Mouse (Mus musculus): ENCODE measurements around the gene Smc6. TPM values are rescaled to one million over a fixed set of nuclear protein-coding genes. Genes with fewer than 3 reads are reported as not detected.

The Smc6 gene
- polyA plus RNA-seq, 1 experiment from 2014 or later, result 97.1 TPM

GRCm38 (mm10) chr12:11273185-11273584 is 7.5 kb downstream of the Smc6 start:
- Histone ChIP-seq H3K27me3 (ENCODE audit: control insufficient read depth, insufficient read depth, low read depth, low read length) (no peaks in the 10 kb centered on the region), H3K9me3 (replicated peaks; ENCODE audit: control insufficient read depth, low read length, poor library complexity, severe bottlenecking) (no peaks in the 10 kb centered on the region)
- no peak for ATAC-seq

GRCm38 (mm10) chr12:11276632-11277031 is 10.9 kb downstream of the Smc6 start:
- H3K9ac ChIP-seq (ENCODE audit: low read depth, low read length), result no peak overlapping the region
- no peak overlapping the region for H3K4me3 ChIP-seq (ENCODE audit: low read depth, low read length)
- H3K4me1 ChIP-seq (ENCODE audit: control insufficient read depth, insufficient read depth, low read length), result no peaks in the 10 kb centered on the region
- H3K27ac ChIP-seq (ENCODE audit: low read length), result no peak overlapping the region
- ATAC-seq, result no peak
- no peaks in the 10 kb centered on the region for H3K9me3 ChIP-seq (replicated peaks; ENCODE audit: control insufficient read depth, low read length, poor library complexity, severe bottlenecking)
- no peaks in the 10 kb centered on the region for H3K27me3 ChIP-seq (ENCODE audit: control insufficient read depth, insufficient read depth, low read depth, low read length)
- peaks cover 23% of the 10 kb centered on the region; the same call in 1 of the 2 replicates for H3K36me3 ChIP-seq (ENCODE audit: control insufficient read depth, insufficient read depth, low read length)
- 95% methylated on average over 2 of the region's 2 CpGs for WGBS
- no peak overlapping the region for H3K4me2 ChIP-seq (ENCODE audit: low read length)

More at GRCm38 (mm10) chr12:11273185-11273584, 7.5 kb downstream of the Smc6 start:
- WGBS, result 94% methylated on average over 1 of the region's 1 CpGs
- H3K36me3 ChIP-seq (ENCODE audit: control insufficient read depth, insufficient read depth, low read length), result peaks cover 14% of the 10 kb centered on the region; the same call in 1 of the 2 replicates
- H3K27ac ChIP-seq (ENCODE audit: low read length), result no peak overlapping the region
- H3K4me2 ChIP-seq (ENCODE audit: low read length), result no peak overlapping the region
- peaks cover 8% of the 10 kb centered on the region for H3K4me1 ChIP-seq (ENCODE audit: control insufficient read depth, insufficient read depth, low read length)
- no peak overlapping the region for H3K4me3 ChIP-seq (ENCODE audit: low read depth, low read length)
- no peak overlapping the region for H3K9ac ChIP-seq (ENCODE audit: low read depth, low read length)

GRCm38 (mm10) chr12:11277207-11277606 is 11.5 kb downstream of the Smc6 start:
- no peak overlapping the region for H3K27ac ChIP-seq (ENCODE audit: low read length)
- H3K9ac ChIP-seq (ENCODE audit: low read depth, low read length), result no peak overlapping the region
- no peaks in the 10 kb centered on the region for H3K4me1 ChIP-seq (ENCODE audit: control insufficient read depth, insufficient read depth, low read length)
- 95% methylated on average over 6 of the region's 6 CpGs for WGBS
- peaks cover 23% of the 10 kb centered on the region; the same call in 1 of the 2 replicates for H3K36me3 ChIP-seq (ENCODE audit: control insufficient read depth, insufficient read depth, low read length)
- H3K27me3 ChIP-seq (ENCODE audit: control insufficient read depth, insufficient read depth, low read depth, low read length), result no peaks in the 10 kb centered on the region
- ATAC-seq, result no peak
- no peaks in the 10 kb centered on the region for H3K9me3 ChIP-seq (replicated peaks; ENCODE audit: control insufficient read depth, low read length, poor library complexity, severe bottlenecking)
- no peak overlapping the region for H3K4me2 ChIP-seq (ENCODE audit: low read length)
- H3K4me3 ChIP-seq (ENCODE audit: low read depth, low read length), result no peak overlapping the region

- Histone ChIP-seq H3K4me2 (ENCODE audit: low read length) (no peak overlapping the region), H3K27ac (ENCODE audit: low read length) (no peak overlapping the region), H3K27me3 (ENCODE audit: control insufficient read depth, insufficient read depth, low read depth, low read length) (no peaks in the 10 kb centered on the region), H3K36me3 (ENCODE audit: control insufficient read depth, insufficient read depth, low read length) (peaks cover 12% of the 10 kb centered on the region; the same call in 1 of the 2 replicates), H3K4me1 (ENCODE audit: control insufficient read depth, insufficient read depth, low read length) (no peaks in the 10 kb centered on the region), H3K9ac (ENCODE audit: low read depth, low read length) (no peak overlapping the region), H3K4me3 (ENCODE audit: low read depth, low read length) (no peak overlapping the region), H3K9me3 (replicated peaks; ENCODE audit: control insufficient read depth, low read length, poor library complexity, severe bottlenecking) (no peaks in the 10 kb centered on the region)
- ATAC-seq, result no peak
- 94% methylated on average over 3 of the region's 3 CpGs for WGBS
These were observed 14.2 kb downstream of the Smc6 start for GRCm38 (mm10) chr12:11279886-11280285.

GRCm38 (mm10) chr12:11281584-11281983 is 15.9 kb downstream of the Smc6 start:
- no peak overlapping the region for H3K4me2 ChIP-seq (ENCODE audit: low read length)
- H3K9ac ChIP-seq (ENCODE audit: low read depth, low read length), result no peak overlapping the region
- no peaks in the 10 kb centered on the region for H3K4me1 ChIP-seq (ENCODE audit: control insufficient read depth, insufficient read depth, low read length)
- H3K27me3 ChIP-seq (ENCODE audit: control insufficient read depth, insufficient read depth, low read depth, low read length), result no peaks in the 10 kb centered on the region
- H3K9me3 ChIP-seq (replicated peaks; ENCODE audit: control insufficient read depth, low read length, poor library complexity, severe bottlenecking), result no peaks in the 10 kb centered on the region
- no peak for ATAC-seq
- 91% methylated on average over 2 of the region's 2 CpGs for WGBS
- H3K36me3 ChIP-seq (ENCODE audit: control insufficient read depth, insufficient read depth, low read length), result peaks cover 22% of the 10 kb centered on the region
- no peak overlapping the region for H3K4me3 ChIP-seq (ENCODE audit: low read depth, low read length)
- H3K27ac ChIP-seq (ENCODE audit: low read length), result no peak overlapping the region

GRCm38 (mm10) chr12:11286382-11286781 is 20.7 kb downstream of the Smc6 start:
- H3K36me3 ChIP-seq (ENCODE audit: control insufficient read depth, insufficient read depth, low read length), result peaks cover 26% of the 10 kb centered on the region
- 95% methylated on average over 2 of the region's 2 CpGs for WGBS
- no peaks in the 10 kb centered on the region for H3K9me3 ChIP-seq (replicated peaks; ENCODE audit: control insufficient read depth, low read length, poor library complexity, severe bottlenecking)

GRCm38 (mm10) chr12:11300858-11301257 is 35.2 kb downstream of the Smc6 start:
- WGBS, result 89% methylated on average over 1 of the region's 1 CpGs
- no peaks in the 10 kb centered on the region for H3K27me3 ChIP-seq (ENCODE audit: control insufficient read depth, insufficient read depth, low read depth, low read length)
- H3K9me3 ChIP-seq (replicated peaks; ENCODE audit: control insufficient read depth, low read length, poor library complexity, severe bottlenecking), result no peaks in the 10 kb centered on the region
- H3K4me1 ChIP-seq (ENCODE audit: control insufficient read depth, insufficient read depth, low read length), result no peaks in the 10 kb centered on the region
- no peak overlapping the region for H3K4me2 ChIP-seq (ENCODE audit: low read length)
- H3K4me3 ChIP-seq (ENCODE audit: low read depth, low read length), result no peak overlapping the region
- H3K36me3 ChIP-seq (ENCODE audit: control insufficient read depth, insufficient read depth, low read length), result peaks cover 15% of the 10 kb centered on the region
- ATAC-seq, result no peak
- H3K9ac ChIP-seq (ENCODE audit: low read depth, low read length), result no peak overlapping the region
- no peak overlapping the region for H3K27ac ChIP-seq (ENCODE audit: low read length)

More at GRCm38 (mm10) chr12:11286382-11286781, 20.7 kb downstream of the Smc6 start:
- Histone ChIP-seq H3K4me2 (ENCODE audit: low read length) (no peak overlapping the region), H3K9ac (ENCODE audit: low read depth, low read length) (no peak overlapping the region), H3K27me3 (ENCODE audit: control insufficient read depth, insufficient read depth, low read depth, low read length) (no peaks in the 10 kb centered on the region), H3K4me3 (ENCODE audit: low read depth, low read length) (no peak overlapping the region), H3K27ac (ENCODE audit: low read length) (no peak overlapping the region), H3K4me1 (ENCODE audit: control insufficient read depth, insufficient read depth, low read length) (no peaks in the 10 kb centered on the region)
- ATAC-seq, result no peak

GRCm38 (mm10) chr12:11306753-11307645 is 41.3 kb downstream of the Smc6 start:
- H3K36me3 ChIP-seq (ENCODE audit: control insufficient read depth, insufficient read depth, low read length), result peaks cover 11% of the 10 kb centered on the region; the same call in 1 of the 2 replicates
- WGBS, result 91% methylated on average over 8 of the region's 8 CpGs
- no peak for ATAC-seq

GRCm38 (mm10) chr12:11311106-11311505 is 45.4 kb downstream of the Smc6 start:
- no peaks in the 10 kb centered on the region for H3K27me3 ChIP-seq (ENCODE audit: control insufficient read depth, insufficient read depth, low read depth, low read length)
- 97% methylated on average over 2 of the region's 2 CpGs for WGBS
- H3K27ac ChIP-seq (ENCODE audit: low read length), result no peak overlapping the region
- no peak overlapping the region for H3K9ac ChIP-seq (ENCODE audit: low read depth, low read length)
- no peak overlapping the region for H3K4me3 ChIP-seq (ENCODE audit: low read depth, low read length)
- no peak overlapping the region for H3K4me2 ChIP-seq (ENCODE audit: low read length)
- ATAC-seq, result no peak
- no peaks in the 10 kb centered on the region for H3K9me3 ChIP-seq (replicated peaks; ENCODE audit: control insufficient read depth, low read length, poor library complexity, severe bottlenecking)
- H3K4me1 ChIP-seq (ENCODE audit: control insufficient read depth, insufficient read depth, low read length), result no peaks in the 10 kb centered on the region
- peaks cover 4% of the 10 kb centered on the region; the same call in 1 of the 2 replicates for H3K36me3 ChIP-seq (ENCODE audit: control insufficient read depth, insufficient read depth, low read length)

More at GRCm38 (mm10) chr12:11306753-11307645, 41.3 kb downstream of the Smc6 start:
- H3K27ac ChIP-seq (ENCODE audit: low read length), result no peak overlapping the region
- no peaks in the 10 kb centered on the region for H3K9me3 ChIP-seq (replicated peaks; ENCODE audit: control insufficient read depth, low read length, poor library complexity, severe bottlenecking)
- H3K4me1 ChIP-seq (ENCODE audit: control insufficient read depth, insufficient read depth, low read length), result no peaks in the 10 kb centered on the region
- no peak overlapping the region for H3K4me2 ChIP-seq (ENCODE audit: low read length)
- no peak overlapping the region for H3K9ac ChIP-seq (ENCODE audit: low read depth, low read length)
- H3K4me3 ChIP-seq (ENCODE audit: low read depth, low read length), result no peak overlapping the region
- H3K27me3 ChIP-seq (ENCODE audit: control insufficient read depth, insufficient read depth, low read depth, low read length), result no peaks in the 10 kb centered on the region

Measured in midbrain, embryonic 16.5 days (tissue).